Comparison of ENCODE assay signal across 11 mouse cellular contexts in genomic region chrX:7772766-7773165, GRCm38 (mm10). TPM values are rescaled to one million over a fixed set of nuclear protein-coding genes. Genes with fewer than 3 reads are reported as not detected.
DNase-seq lines count a peak whose midpoint lies in the region; ATAC-seq lines count a peak whose summit lies in the region.
"Had no signal": no experiment of that assay in that cellular context is flagged by ENCODE, and none has a peak within 500 bp of the region (broad histone marks: within the 10 kb centered on the region; RNA-seq: fewer than 3 reads in every experiment).

No protein-coding gene starts in this region.

- H3K9me3 ChIP-seq in kidney, embryonic 16.5 days (ENCODE audit: low read length): no peaks in the 10 kb centered on the region
- no peaks in the 10 kb centered on the region for H3K9me3 ChIP-seq in intestine, embryonic 15.5 days
- H3K9me3 ChIP-seq: heart, embryonic 13.5 days had no signal

- no peaks in the 10 kb centered on the region for H3K27me3 ChIP-seq in kidney, embryonic 16.5 days (ENCODE audit: insufficient read depth, low read length)
- no peaks in the 10 kb centered on the region for H3K27me3 ChIP-seq in intestine, embryonic 15.5 days (replicated peaks)
- H3K27me3 ChIP-seq: heart, embryonic 13.5 days had no signal

- WGBS in kidney, embryonic 16.5 days: 52% methylated on average over 2 of the region's 2 CpGs
- WGBS in intestine, embryonic 15.5 days: 60% methylated on average over 2 of the region's 2 CpGs

- DNase-seq in cerebellum, postnatal 36 days: peak; percentile 33 to 34
- DNase-seq in cerebellum, adult 8-10 months: no peak
- DNase-seq in kidney, postnatal 14 days: peak; percentile 4
- peak; percentile 14 for DNase-seq in thymus, postnatal 14 days
- DNase-seq in thymus, postnatal 25 days: no peak
- DNase-seq in urinary bladder, adult 2 months (ENCODE audit: low spot score): no peak
- DNase-seq: cerebellum, adult 9-11 months; thymus, postnatal 36 days had no signal

- H3K9ac ChIP-seq in kidney, embryonic 16.5 days (replicated peaks; ENCODE audit: low read length): no peak overlapping the region
- no peak overlapping the region for H3K9ac ChIP-seq in intestine, embryonic 15.5 days
- H3K9ac ChIP-seq: heart, embryonic 13.5 days had no signal

- ATAC-seq in kidney, embryonic 16.5 days (ENCODE audit: low FRiP score, low TSS enrichment): no peak
- ATAC-seq in intestine, embryonic 15.5 days: no peak

- peaks cover 28% of the 10 kb centered on the region for H3K36me3 ChIP-seq in kidney, embryonic 16.5 days (ENCODE audit: insufficient read depth, low read length)
- peaks cover 2% of the 10 kb centered on the region; the same call in 1 of the 2 replicates for H3K36me3 ChIP-seq in intestine, embryonic 15.5 days

- no peak overlapping the region for H3K4me2 ChIP-seq in kidney, embryonic 16.5 days (replicated peaks; ENCODE audit: low read depth, low read length)
- no peak overlapping the region for H3K4me2 ChIP-seq in intestine, embryonic 15.5 days (replicated peaks)
- H3K4me2 ChIP-seq: heart, embryonic 13.5 days had no signal

- no peaks in the 10 kb centered on the region for H3K4me1 ChIP-seq in kidney, embryonic 16.5 days (ENCODE audit: insufficient read depth, low read length)
- H3K4me1 ChIP-seq in intestine, embryonic 15.5 days (replicated peaks): no peaks in the 10 kb centered on the region
- H3K4me1 ChIP-seq: heart, embryonic 13.5 days had no signal

- no peak overlapping the region for H3K27ac ChIP-seq in kidney, embryonic 16.5 days (ENCODE audit: low read length)
- no peak overlapping the region for H3K27ac ChIP-seq in intestine, embryonic 15.5 days
- H3K27ac ChIP-seq: heart, embryonic 13.5 days had no signal

- H3K4me3 ChIP-seq in kidney, embryonic 16.5 days (ENCODE audit: low read length): no peak overlapping the region
- no peak overlapping the region for H3K4me3 ChIP-seq in intestine, embryonic 15.5 days (replicated peaks)
- H3K4me3 ChIP-seq: heart, embryonic 13.5 days had no signal

RNA-seq across cellular contexts. Expression of gene Tfe3, which starts 10.4 kb away (rescaled TPM):
- polyA plus RNA-seq in kidney, embryonic 16.5 days (2015; fragmentation: Nextera tagmentation; extraction: Ambion mirVana): 30.9 and 31.4 TPM in 2 replicates
- 11.2 and 23.7 TPM in 2 replicates for polyA plus RNA-seq in urinary bladder, adult 2 months (2012; rRNA removed)
- polyA plus RNA-seq in intestine, embryonic 15.5 days (2015; fragmentation: Nextera tagmentation; extraction: Ambion mirVana): 23.0 and 23.9 TPM in 2 replicates

RNA-seq across cellular contexts. Expression of gene Gripap1, which starts 16.8 kb away (rescaled TPM):
- 47.5 and 57.0 TPM in 2 replicates for polyA plus RNA-seq in kidney, embryonic 16.5 days (2015; fragmentation: Nextera tagmentation; extraction: Ambion mirVana)
- 49.5 and 53.1 TPM in 2 replicates for polyA plus RNA-seq in urinary bladder, adult 2 months (2012; rRNA removed)
- polyA plus RNA-seq in intestine, embryonic 15.5 days (2015; fragmentation: Nextera tagmentation; extraction: Ambion mirVana): 35.4 and 35.5 TPM in 2 replicates

RNA-seq across cellular contexts. Expression of gene Ccdc120, which starts 22.1 kb away (rescaled TPM):
- 17.4 and 19.6 TPM in 2 replicates for polyA plus RNA-seq in kidney, embryonic 16.5 days (2015; fragmentation: Nextera tagmentation; extraction: Ambion mirVana)
- polyA plus RNA-seq in urinary bladder, adult 2 months (2012; rRNA removed): 16.9 and 17.2 TPM in 2 replicates
- 12.4 TPM in 2 replicates for polyA plus RNA-seq in intestine, embryonic 15.5 days (2015; fragmentation: Nextera tagmentation; extraction: Ambion mirVana)

RNA-seq across cellular contexts. Expression of gene Praf2, which starts 44.5 kb away (rescaled TPM):
- 69.3 and 74.7 TPM in 2 replicates for polyA plus RNA-seq in kidney, embryonic 16.5 days (2015; fragmentation: Nextera tagmentation; extraction: Ambion mirVana)
- 30.8 and 37.7 TPM in 2 replicates for polyA plus RNA-seq in urinary bladder, adult 2 months (2012; rRNA removed)
- polyA plus RNA-seq in intestine, embryonic 15.5 days (2015; fragmentation: Nextera tagmentation; extraction: Ambion mirVana): 60.3 and 61.4 TPM in 2 replicates

RNA-seq across cellular contexts. Expression of gene Kcnd1, which starts 49.3 kb away (rescaled TPM):
- polyA plus RNA-seq in kidney, embryonic 16.5 days (2015; fragmentation: Nextera tagmentation; extraction: Ambion mirVana): 1.7 and 1.9 TPM in 2 replicates
- polyA plus RNA-seq in urinary bladder, adult 2 months (2012; rRNA removed): 1.7 and 2.4 TPM in 2 replicates
- 1.5 and 2.1 TPM in 2 replicates for polyA plus RNA-seq in intestine, embryonic 15.5 days (2015; fragmentation: Nextera tagmentation; extraction: Ambion mirVana)

Comparison
In these comparisons a context has a peak if more than half of its experiments do, and no peak if none do; other contexts are left out.
1. DNase-seq: peak in cerebellum, postnatal 36 days (2 of 2), kidney, postnatal 14 days (single experiment) and thymus, postnatal 14 days (single experiment); none in cerebellum, adult 8-10 months (single experiment), thymus, postnatal 25 days (single experiment) and urinary bladder, adult 2 months (single experiment).